In the genomic region with DNA sequence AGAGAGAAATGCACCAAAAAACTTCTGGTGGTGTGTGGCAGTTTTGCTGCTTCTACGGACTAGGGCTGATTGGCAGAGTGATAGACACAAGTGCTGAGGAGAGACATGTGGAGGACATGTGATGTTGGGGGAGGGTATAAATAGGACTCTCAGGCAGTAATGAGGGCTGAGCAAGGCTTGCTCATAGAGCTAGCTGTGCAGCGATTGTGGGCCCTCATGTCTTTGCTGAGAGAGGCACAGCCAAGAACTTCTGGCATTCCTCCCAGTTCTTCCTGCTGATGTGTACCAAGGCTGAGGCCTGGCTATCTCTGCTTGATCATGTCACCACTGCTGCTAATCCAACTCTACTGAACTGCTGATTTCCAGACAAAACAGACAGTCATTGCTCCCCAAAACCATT, we compare ENCODE assay signal across 10 mouse cellular contexts.
DNase-seq lines count a peak whose midpoint lies in the region; ATAC-seq lines count a peak whose summit lies in the region.
"Had no signal": no experiment of that assay in that cellular context is flagged by ENCODE, and none has a peak within 500 bp of the region (broad histone marks: within the 10 kb centered on the region; RNA-seq: fewer than 3 reads in every experiment).

No protein-coding gene starts in this region.

- 59% methylated on average over 2 of the region's 2 CpGs for WGBS in forebrain, embryonic 15.5 days
- WGBS in forebrain, embryonic 11.5 days: 96% methylated on average over 2 of the region's 2 CpGs
- WGBS in limb, embryonic 15.5 days: 57% methylated on average over 2 of the region's 2 CpGs

- no peak overlapping the region for H3K4me3 ChIP-seq in forebrain, embryonic 15.5 days
- no peak overlapping the region for H3K4me3 ChIP-seq in forebrain, embryonic 11.5 days (ENCODE audit: low read depth, low read length)
- H3K4me3 ChIP-seq in limb, embryonic 15.5 days: no peak overlapping the region
- H3K4me3 ChIP-seq: embryonic facial prominence, embryonic 13.5 days; limb, embryonic 12.5 days had no signal

- H3K36me3 ChIP-seq in forebrain, embryonic 15.5 days: no peaks in the 10 kb centered on the region
- H3K36me3 ChIP-seq in forebrain, embryonic 11.5 days (ENCODE audit: control insufficient read depth, insufficient read depth, low read length): no peaks in the 10 kb centered on the region
- H3K36me3 ChIP-seq in limb, embryonic 15.5 days: no peaks in the 10 kb centered on the region
- H3K36me3 ChIP-seq: embryonic facial prominence, embryonic 13.5 days; limb, embryonic 12.5 days had no signal

- DNase-seq in forebrain, embryonic 11.5 days (ENCODE audit: low spot score): no peak
- peak; percentile 59 for DNase-seq in ovary, adult 18-20 months (ENCODE audit: low spot score)
- no peak for DNase-seq in ovary, postnatal 14 days (ENCODE audit: low spot score)
- peak; percentile 34 for DNase-seq in gastrocnemius, postnatal 14 days
- no peak for DNase-seq in B cell, adult 2 months
- DNase-seq in spleen, adult 18-20 months: no peak

- H3K27me3 ChIP-seq in forebrain, embryonic 15.5 days: no peaks in the 10 kb centered on the region
- no peaks in the 10 kb centered on the region for H3K27me3 ChIP-seq in forebrain, embryonic 11.5 days (ENCODE audit: control insufficient read depth, insufficient read depth, low read length)
- no peaks in the 10 kb centered on the region for H3K27me3 ChIP-seq in limb, embryonic 15.5 days
- H3K27me3 ChIP-seq: embryonic facial prominence, embryonic 13.5 days; limb, embryonic 12.5 days had no signal

- H3K9me3 ChIP-seq in forebrain, embryonic 15.5 days: no peaks in the 10 kb centered on the region
- no peaks in the 10 kb centered on the region for H3K9me3 ChIP-seq in forebrain, embryonic 11.5 days (ENCODE audit: control insufficient read depth, low read length)
- no peaks in the 10 kb centered on the region for H3K9me3 ChIP-seq in limb, embryonic 15.5 days
- H3K9me3 ChIP-seq: embryonic facial prominence, embryonic 13.5 days; limb, embryonic 12.5 days had no signal

- no peak overlapping the region for H3K9ac ChIP-seq in forebrain, embryonic 15.5 days (replicated peaks)
- no peak overlapping the region for H3K9ac ChIP-seq in forebrain, embryonic 11.5 days (ENCODE audit: low read length)
- no peak overlapping the region for H3K9ac ChIP-seq in limb, embryonic 15.5 days
- H3K9ac ChIP-seq: embryonic facial prominence, embryonic 13.5 days; limb, embryonic 12.5 days had no signal

- H3K27ac ChIP-seq in forebrain, embryonic 15.5 days (replicated peaks): no peak overlapping the region
- H3K27ac ChIP-seq in forebrain, embryonic 11.5 days (ENCODE audit: low read depth, low read length): no peak overlapping the region
- 0 out of 2 replicates have a peak overlapping the region, but pooled peaks have one; percentile 4 for H3K27ac ChIP-seq in limb, embryonic 15.5 days
- H3K27ac ChIP-seq: embryonic facial prominence, embryonic 13.5 days; limb, embryonic 12.5 days had no signal

- no peaks in the 10 kb centered on the region for H3K4me1 ChIP-seq in forebrain, embryonic 15.5 days
- H3K4me1 ChIP-seq in forebrain, embryonic 11.5 days (replicated peaks; ENCODE audit: control insufficient read depth, insufficient read depth, low read length): no peaks in the 10 kb centered on the region
- H3K4me1 ChIP-seq in limb, embryonic 15.5 days: peaks cover 3% of the 10 kb centered on the region; the same call in 1 of the 2 replicates
- H3K4me1 ChIP-seq: embryonic facial prominence, embryonic 13.5 days had no signal

- ATAC-seq in forebrain, embryonic 15.5 days (replicated peaks): peak; percentile 82
- ATAC-seq in forebrain, embryonic 11.5 days (replicated peaks; ENCODE audit: low FRiP score): no peak
- no peak for ATAC-seq in limb, embryonic 15.5 days (ENCODE audit: insufficient number of reproducible peaks, low FRiP score, low TSS enrichment, low read depth)

- no peak overlapping the region for H3K4me2 ChIP-seq in forebrain, embryonic 15.5 days (replicated peaks)
- H3K4me2 ChIP-seq in forebrain, embryonic 11.5 days (ENCODE audit: low read depth, low read length, severe bottlenecking): no peak overlapping the region
- no peak overlapping the region for H3K4me2 ChIP-seq in limb, embryonic 15.5 days
- H3K4me2 ChIP-seq: embryonic facial prominence, embryonic 13.5 days; limb, embryonic 12.5 days had no signal

- intact Hi-C loops in gastrocnemius, postnatal 14 days (cut with DNase I; ENCODE audit: low total_unique reads): no loop called here

Comparison
In these comparisons a context has a peak if more than half of its experiments do, and no peak if none do; other contexts are left out.
1. DNase-seq: peak in ovary, adult 18-20 months (single experiment) and gastrocnemius, postnatal 14 days (single experiment); none in forebrain, embryonic 11.5 days (single experiment), ovary, postnatal 14 days (single experiment), B cell, adult 2 months (0 of 2) and spleen, adult 18-20 months (0 of 2).